Mouse (Mus musculus) liver, embryonic 14.5 days (tissue): ENCODE data around the gene Zfp366. TPM values are rescaled to one million over a fixed set of nuclear protein-coding genes. Genes with fewer than 3 reads are reported as not detected.

ENCODE experiments used
- ATAC-seq: fragments of 200-750 bp; cut with Nextera tagmentation; 2 replicates; pipeline ENCODE4 v1.8.0; 2017; ENCODE audit warnings: moderate number of reproducible peaks, mild to moderate bottlenecking, moderate library complexity; ENCODE audit not compliant: insufficient read depth
- DNase-seq, 3 experiments: peaks; one replicate each; pipeline ENCODE4 v3.0.0-alpha.2; 2012 to 2013; ENCODE audit warnings: low read depth in 3 of 3, low spot score in 3 of 3
- H3K27ac ChIP-seq: fragments of 300-500 bp; sonication (generic); 2 replicates; pipeline ENCODE4 v1.5.1; 2014; ENCODE audit warnings: moderate library complexity, mild to moderate bottlenecking, control low read depth, inconsistent platforms
- H3K27me3 ChIP-seq: fragments of 300-500 bp; sonication (generic); 2 replicates; pipeline ENCODE4 v1.6.1; 2014; ENCODE audit warnings: mild to moderate bottlenecking, low read length, moderate library complexity; ENCODE audit not compliant: control insufficient read depth, insufficient read depth
- H3K36me3 ChIP-seq: fragments of 300-500 bp; sonication (generic); replicated peaks from 2 replicates; pipeline ENCODE4 v1.6.1; 2014; ENCODE audit warnings: low read depth; ENCODE audit not compliant: control insufficient read depth, insufficient read depth
- H3K4me1 ChIP-seq, 2 experiments: fragments of 200-500 bp in 1 of 2; fragments of 300-500 bp in 1 of 2; sonication (generic) in 1 of 2; replicated peaks; 2 replicates each; pipeline ENCODE4 v1.6.1; 2012 to 2014; ENCODE audit warnings: antibody characterized with exemption in 1 of 2, inconsistent platforms in 1 of 2, low read length in 1 of 2; ENCODE audit not compliant: control insufficient read depth in 2 of 2, insufficient read depth in 2 of 2
- H3K4me2 ChIP-seq: fragments of 300-500 bp; sonication (generic); 2 replicates; pipeline ENCODE4 v1.6.1; 2014; ENCODE audit warnings: low read depth, mild to moderate bottlenecking, control low read depth, moderate library complexity
- H3K4me3 ChIP-seq, 2 experiments: fragments of 200-500 bp in 1 of 2; fragments of 300-500 bp in 1 of 2; sonication (generic) in 1 of 2; 2 replicates each; pipeline ENCODE4 v1.5.1; 2012 to 2014; ENCODE audit warnings: low read depth in 2 of 2, low read length in 2 of 2, mild to moderate bottlenecking in 2 of 2, control low read depth in 1 of 2, inconsistent platforms in 1 of 2, moderate library complexity in 1 of 2; ENCODE audit not compliant: insufficient read depth in 1 of 2
- H3K9ac ChIP-seq: fragments of 300-500 bp; sonication (generic); replicated peaks from 2 replicates; pipeline ENCODE4 v1.6.1; 2014; ENCODE audit warnings: mild to moderate bottlenecking, control low read depth, moderate library complexity
- H3K9me3 ChIP-seq: fragments of 300-500 bp; sonication (generic); 2 replicates; pipeline ENCODE4 v1.6.1; 2016; ENCODE audit warnings: low read length, mixed read lengths; ENCODE audit not compliant: control insufficient read depth
- CTCF ChIP-seq: IDR thresholded peaks from 2 replicates; pipeline ENCODE4 v1.5.1; 2016; ENCODE audit warnings: antibody characterized with exemption, low read depth, control low read depth
- EP300 ChIP-seq: IDR thresholded peaks from 2 replicates; pipeline ENCODE4 v1.6.1; 2016; ENCODE audit warnings: antibody characterized with exemption, low read depth
- WGBS: fragments of 180-500 bp; shearing (Covaris S2); extraction: QIAGEN DNeasy Blood & Tissue Kit; methylation state at CpG from one replicate; pipeline ENCODE4 v1.1.7; 2014; ENCODE audit not compliant: insufficient replicate concordance; 5-methylcytosine and 5-hydroxymethylcytosine counted together
- polyA plus RNA-seq, 2 experiments: library from polyadenylated mRNA; depleted of rRNA in 1 of 2; stranded (reverse) in 1 of 2; unstranded in 1 of 2; fragments of >200 nt; fragmentation: Nextera tagmentation in 1 of 2; extraction: Ambion mirVana in 1 of 2; gene quantifications; 2 replicates each; pipeline versions ENCODE4 v1.2.1 to v1.2.3; 2012 to 2014

The Zfp366 gene
- polyA plus RNA-seq, 2 experiments: 0.28 to 0.46 TPM

GRCm38 (mm10) chr13:99207214-99207613 lies 22.6 kb downstream of the Zfp366 start:
- ATAC-seq: no peak
- H3K27ac ChIP-seq: no peak overlapping the region
- no peak for DNase-seq
- H3K4me2 ChIP-seq: no peak overlapping the region
- TF ChIP-seq CTCF (no peak), EP300 (no peak)
- 64% methylated on average over 9 of the region's 9 CpGs for WGBS
- H3K4me1 ChIP-seq: peaks cover 0 to 7% of the 10 kb centered on the region in 2 experiments; a peak in 2 of 4 replicates
- no peak overlapping the region for H3K9ac ChIP-seq
- H3K36me3 ChIP-seq: no peaks in the 10 kb centered on the region
- H3K4me3 ChIP-seq: no peak overlapping the region
- H3K9me3 ChIP-seq: no peaks in the 10 kb centered on the region
- H3K27me3 ChIP-seq: no peaks in the 10 kb centered on the region

GRCm38 (mm10) chr13:99209859-99210258 lies 25.2 kb downstream of the Zfp366 start:
- Histone ChIP-seq H3K36me3 (no peaks in the 10 kb centered on the region), H3K4me3 (no peak overlapping the region), H3K4me1 (no peaks in the 10 kb centered on the region), H3K9me3 (no peaks in the 10 kb centered on the region), H3K4me2 (no peak overlapping the region), H3K27ac (no peak overlapping the region), H3K9ac (no peak overlapping the region), H3K27me3 (no peaks in the 10 kb centered on the region)
- TF ChIP-seq EP300: no peak
- no peak for TF ChIP-seq CTCF
- no peak for DNase-seq
- no peak for ATAC-seq
- WGBS: 67% methylated on average over 5 of the region's 5 CpGs

- Histone ChIP-seq H3K9ac (no peak overlapping the region), H3K9me3 (no peaks in the 10 kb centered on the region), H3K4me3 (no peak overlapping the region), H3K27ac (no peak overlapping the region), H3K36me3 (no peaks in the 10 kb centered on the region), H3K4me1 (no peaks in the 10 kb centered on the region), H3K4me2 (no peak overlapping the region), H3K27me3 (no peaks in the 10 kb centered on the region)
- no peak for DNase-seq
- TF ChIP-seq CTCF (no peak), EP300 (no peak)
- WGBS: 35% methylated on average over 5 of the region's 5 CpGs
- ATAC-seq: no peak
Measured at GRCm38 (mm10) chr13:99210837-99211236, 26.2 kb downstream of the Zfp366 start.

- no peaks in the 10 kb centered on the region for H3K9me3 ChIP-seq
- H3K27me3 ChIP-seq: no peaks in the 10 kb centered on the region
- WGBS: 55% methylated on average over 5 of the region's 5 CpGs
- H3K4me1 ChIP-seq: no peaks in the 10 kb centered on the region
- DNase-seq (no peak), ATAC-seq (no peak)
- TF ChIP-seq EP300 (no peak), CTCF (no peak)
- no peaks in the 10 kb centered on the region for H3K36me3 ChIP-seq
- no peak overlapping the region for H3K4me2 ChIP-seq
- no peak overlapping the region for H3K4me3 ChIP-seq
- no peak overlapping the region for H3K9ac ChIP-seq
- H3K27ac ChIP-seq: no peak overlapping the region
Measured at GRCm38 (mm10) chr13:99212976-99213375, 28.4 kb downstream of the Zfp366 start.

GRCm38 (mm10) chr13:99216005-99216404 lies 31.4 kb downstream of the Zfp366 start:
- no peaks in the 10 kb centered on the region for H3K36me3 ChIP-seq
- 56% methylated on average over 2 of the region's 2 CpGs for WGBS
- no peaks in the 10 kb centered on the region for H3K4me1 ChIP-seq
- H3K27ac ChIP-seq: no peak overlapping the region
- H3K9me3 ChIP-seq: no peaks in the 10 kb centered on the region
- DNase-seq: no peak
- TF ChIP-seq EP300 (no peak), CTCF (no peak)
- no peak for ATAC-seq
- no peak overlapping the region for H3K4me3 ChIP-seq
- H3K27me3 ChIP-seq: no peaks in the 10 kb centered on the region
- no peak overlapping the region for H3K9ac ChIP-seq
- no peak overlapping the region for H3K4me2 ChIP-seq
